ENCODE assay signal across 8 mouse cellular contexts in genomic region chr15:97246911-97247790, GRCm38 (mm10). TPM values are rescaled to one million over a fixed set of nuclear protein-coding genes. Genes with fewer than 3 reads are reported as not detected.
A peak's percentile ranks its signal among the peaks of the same experiment; 100 is the strongest.
DNase-seq lines count a peak whose midpoint lies in the region; ATAC-seq and TF ChIP-seq lines count a peak whose summit lies in the region.

Pced1b (plus strand) TSS chr15:97247107.
Amigo2 (minus strand) TSS chr15:97247287.

- no peaks in the 10 kb centered on the region for H3K36me3 ChIP-seq in embryonic facial prominence, embryonic 12.5 days
- H3K36me3 ChIP-seq in heart, embryonic 10.5 days: no peaks in the 10 kb centered on the region
- no peaks in the 10 kb centered on the region for H3K36me3 ChIP-seq in liver, embryonic 11.5 days (ENCODE audit: control insufficient read depth, insufficient read depth, low read length)
- H3K36me3 ChIP-seq in myocyte (ENCODE audit: control insufficient read depth, insufficient read depth): no peaks in the 10 kb centered on the region
- H3K36me3 ChIP-seq in stomach, embryonic 15.5 days: no peaks in the 10 kb centered on the region

- no peaks in the 10 kb centered on the region for H3K4me1 ChIP-seq in cerebellum, adult 2 months (ENCODE audit: control insufficient read depth, insufficient read depth, low read length)
- peaks cover 6% of the 10 kb centered on the region; the same call in 1 of the 2 replicates for H3K4me1 ChIP-seq in embryonic facial prominence, embryonic 12.5 days
- H3K4me1 ChIP-seq in heart, embryonic 10.5 days: peaks cover 13% of the 10 kb centered on the region; the same call in 1 of the 2 replicates
- peaks cover 8% of the 10 kb centered on the region for H3K4me1 ChIP-seq in liver, embryonic 11.5 days (replicated peaks; ENCODE audit: control insufficient read depth, insufficient read depth, low read length)
- H3K4me1 ChIP-seq in stomach, embryonic 15.5 days: no peaks in the 10 kb centered on the region; the same call in 1 of the 2 replicates

- peak; percentile 17 to 29 for DNase-seq in cerebellum, adult 2 months
- DNase-seq in heart, embryonic 10.5 days (ENCODE audit: low spot score): no peak
- peak; percentile 30 for DNase-seq in kidney, adult 9 months
- DNase-seq in liver, embryonic 11.5 days (ENCODE audit: low spot score): peak; percentile 62

- 2% methylated on average over 120 of the region's 125 CpGs for WGBS in cerebellum, adult 2 months
- WGBS in embryonic facial prominence, embryonic 12.5 days: under 1% methylated on average over 87 of the region's 125 CpGs
- 1% methylated on average over 119 of the region's 125 CpGs for WGBS in heart, embryonic 10.5 days
- WGBS in liver, embryonic 11.5 days: under 1% methylated on average over 99 of the region's 125 CpGs
- WGBS in stomach, embryonic 15.5 days: under 1% methylated on average over 82 of the region's 125 CpGs

- H3K9me3 ChIP-seq in embryonic facial prominence, embryonic 12.5 days: no peaks in the 10 kb centered on the region
- H3K9me3 ChIP-seq in heart, embryonic 10.5 days: no peaks in the 10 kb centered on the region
- H3K9me3 ChIP-seq in liver, embryonic 11.5 days (ENCODE audit: control insufficient read depth, low read length): no peaks in the 10 kb centered on the region
- no peaks in the 10 kb centered on the region for H3K9me3 ChIP-seq in stomach, embryonic 15.5 days

- H3K4me2 ChIP-seq in embryonic facial prominence, embryonic 12.5 days (replicated peaks): peak within 1 kb of the TSS; percentile 92
- H3K4me2 ChIP-seq in liver, embryonic 11.5 days: peak within 1 kb of the TSS; percentile 83
- H3K4me2 ChIP-seq in myocyte (ENCODE audit: low read depth): peak within 1 kb of the TSS; percentile 93
- H3K4me2 ChIP-seq in stomach, embryonic 15.5 days: peak within 1 kb of the TSS; percentile 93

- no peak for TF ChIP-seq POLR2A in cerebellum, adult 2 months (IDR thresholded peaks at IDR 0.05; ENCODE audit: borderline replicate concordance, insufficient read depth, low read length)
- TF ChIP-seq POLR2A in myocyte (IDR thresholded peaks at IDR 0.05; ENCODE audit: insufficient read length, low read depth): no peak

- H3K27ac ChIP-seq in cerebellum, adult 2 months (ENCODE audit: insufficient read depth, low read length): no peak within 1 kb of the TSS
- H3K27ac ChIP-seq in embryonic facial prominence, embryonic 12.5 days: peak within 1 kb of the TSS; percentile 72
- peak within 1 kb of the TSS; percentile 97 for H3K27ac ChIP-seq in heart, embryonic 10.5 days
- H3K27ac ChIP-seq in liver, embryonic 11.5 days (ENCODE audit: low read depth, low read length): no peak within 1 kb of the TSS; the same call in 1 of the 2 replicates
- peak within 1 kb of the TSS; percentile 82 for H3K27ac ChIP-seq in stomach, embryonic 15.5 days

- TF ChIP-seq CTCF in cerebellum, adult 2 months (IDR thresholded peaks at IDR 0.05; ENCODE audit: borderline replicate concordance, insufficient read depth, low read depth, low read length): no peak

- H3K4me3 ChIP-seq in cerebellum, adult 2 months (replicated peaks; ENCODE audit: insufficient read depth, low read depth, low read length): peak within 1 kb of the TSS; percentile 45
- peak within 1 kb of the TSS; percentile 80 for H3K4me3 ChIP-seq in embryonic facial prominence, embryonic 12.5 days
- peak within 1 kb of the TSS; percentile 94 for H3K4me3 ChIP-seq in heart, embryonic 10.5 days
- H3K4me3 ChIP-seq in liver, embryonic 11.5 days (ENCODE audit: low read depth, low read length): peak within 1 kb of the TSS; percentile 59
- H3K4me3 ChIP-seq in myocyte: peak within 1 kb of the TSS; percentile 23
- H3K4me3 ChIP-seq in stomach, embryonic 15.5 days (replicated peaks): peak within 1 kb of the TSS; percentile 67

- H3K79me2 ChIP-seq in myocyte (ENCODE audit: control insufficient read depth, insufficient read depth): no peaks in the 10 kb centered on the region

- H3K9ac ChIP-seq in embryonic facial prominence, embryonic 12.5 days: peak within 1 kb of the TSS; percentile 85
- peak within 1 kb of the TSS; percentile 59 for H3K9ac ChIP-seq in liver, embryonic 11.5 days (ENCODE audit: low read depth, low read length)
- peak within 1 kb of the TSS; percentile 84 for H3K9ac ChIP-seq in stomach, embryonic 15.5 days

- H3K27me3 ChIP-seq in cerebellum, adult 2 months (ENCODE audit: control insufficient read depth, insufficient read depth, low read length): peaks cover 2% of the 10 kb centered on the region; the same call in 1 of the 2 replicates
- H3K27me3 ChIP-seq in embryonic facial prominence, embryonic 12.5 days: peaks cover 15% of the 10 kb centered on the region
- H3K27me3 ChIP-seq in heart, embryonic 10.5 days (ENCODE audit: insufficient read depth, poor library complexity, severe bottlenecking): peaks cover 38% of the 10 kb centered on the region
- H3K27me3 ChIP-seq in liver, embryonic 11.5 days (replicated peaks; ENCODE audit: control insufficient read depth, insufficient read depth, low read length): peaks cover 36% of the 10 kb centered on the region
- peaks cover 8% of the 10 kb centered on the region for H3K27me3 ChIP-seq in myocyte (ENCODE audit: control insufficient read depth, insufficient read depth, insufficient read length)
- H3K27me3 ChIP-seq in stomach, embryonic 15.5 days (replicated peaks): peaks cover 10% of the 10 kb centered on the region

- H3ac ChIP-seq in myocyte (ENCODE audit: control insufficient read depth, insufficient read length): peak within 1 kb of the TSS; percentile 62

- ATAC-seq in cerebellum, adult (ENCODE audit: insufficient number of reproducible peaks, low FRiP score, low TSS enrichment): no peak; the same call in 1 of the 2 replicates
- ATAC-seq in embryonic facial prominence, embryonic 12.5 days (ENCODE audit: insufficient number of reproducible peaks, insufficient read depth, low FRiP score, low TSS enrichment): peak; percentile 83
- ATAC-seq in liver, embryonic 11.5 days (replicated peaks; ENCODE audit: low FRiP score): peak; percentile 64
- peak; percentile 72 for ATAC-seq in stomach, embryonic 15.5 days (ENCODE audit: insufficient read depth, low FRiP score, low read depth)

TF ChIP-seq in myocyte, 11 proteins besides CTCF, POLR2A, EP300 and RAD21:
- no peak for TF ChIP-seq POLR2AphosphoS2 (IDR thresholded peaks at IDR 0.05; ENCODE audit: insufficient read length, low read depth)
- TF ChIP-seq MAX (IDR thresholded peaks at IDR 0.05; ENCODE audit: low read depth): no peak
- no peak for TF ChIP-seq SRF (IDR thresholded peaks at IDR 0.05; ENCODE audit: control insufficient read depth, insufficient read length, low read depth)
- peak in 1 of 3 experiments; percentile 12 for TF ChIP-seq MYOG (IDR thresholded peaks at IDR 0.05; ENCODE audit: control insufficient read depth in 1 of 3, insufficient read depth in 1 of 3, insufficient read length in 2 of 3, low read depth in 2 of 3)
- TF ChIP-seq USF1 (IDR thresholded peaks at IDR 0.05; ENCODE audit: low read depth): no peak

RNA-seq across cellular contexts. Expression of gene Pced1b, which starts in this region (rescaled TPM):
- 7.4 and 7.5 TPM in 2 replicates for polyA plus RNA-seq in cerebellum, adult 2 months (2012; rRNA removed)
- polyA plus RNA-seq in embryonic facial prominence, embryonic 12.5 days (2016; fragmentation: Nextera tagmentation; extraction: Ambion mirVana): 2.9 and 3.1 TPM in 2 replicates
- polyA plus RNA-seq in heart, embryonic 10.5 days (2016; fragmentation: Nextera tagmentation; extraction: Ambion mirVana): 2.3 and 2.4 TPM in 2 replicates
- polyA plus RNA-seq in liver, embryonic 11.5 days (2014; fragmentation: Nextera tagmentation; extraction: Ambion mirVana): 6.4 and 8.5 TPM in 2 replicates
- 0.68 TPM for polyA plus RNA-seq in myocyte (2012; fragmentation: generic; extraction: Trizol)
- 3.0 and 3.5 TPM in 2 replicates for polyA plus RNA-seq in stomach, embryonic 15.5 days (2015; fragmentation: Nextera tagmentation; extraction: Ambion mirVana)

RNA-seq across cellular contexts. Expression of gene Amigo2, which starts in this region (rescaled TPM):
- polyA plus RNA-seq in cerebellum, adult 2 months (2012; rRNA removed): 6.1 and 6.6 TPM in 2 replicates
- polyA plus RNA-seq in embryonic facial prominence, embryonic 12.5 days (2016; fragmentation: Nextera tagmentation; extraction: Ambion mirVana): 6.5 and 7.6 TPM in 2 replicates
- 3.2 and 4.6 TPM in 2 replicates for polyA plus RNA-seq in heart, embryonic 10.5 days (2016; fragmentation: Nextera tagmentation; extraction: Ambion mirVana)
- polyA plus RNA-seq in liver, embryonic 11.5 days (2014; fragmentation: Nextera tagmentation; extraction: Ambion mirVana): 1.9 and 3.2 TPM in 2 replicates
- polyA plus RNA-seq in myocyte (2012; fragmentation: generic; extraction: Trizol): 0.19 TPM
- 4.7 and 5.5 TPM in 2 replicates for polyA plus RNA-seq in stomach, embryonic 15.5 days (2015; fragmentation: Nextera tagmentation; extraction: Ambion mirVana)

Comparison
In these comparisons a context has a peak if more than half of its experiments do, and no peak if none do; other contexts are left out.
1. H3K27ac ChIP-seq: peak in embryonic facial prominence, embryonic 12.5 days (single experiment), heart, embryonic 10.5 days (single experiment) and stomach, embryonic 15.5 days (single experiment); none in cerebellum, adult 2 months (single experiment) and liver, embryonic 11.5 days (single experiment).
2. H3K4me3 ChIP-seq: peak in every context shown above with its lines; median percentile 94 in heart, embryonic 10.5 days; 80 in embryonic facial prominence, embryonic 12.5 days; 67 in stomach, embryonic 15.5 days; 59 in liver, embryonic 11.5 days; 45 in cerebellum, adult 2 months; 23 in myocyte.
3. Peak in every context shown above with its lines, with median percentiles within 50 percentile points of each other: H3K4me2 ChIP-seq and H3K9ac ChIP-seq.